Mouse (Mus musculus) intestine, embryonic 14.5 days (tissue): ENCODE data around the gene Defb45. TPM values are rescaled to one million over a fixed set of nuclear protein-coding genes. Genes with fewer than 3 reads are reported as not detected.

Experiments
- ATAC-seq: fragments of 200-750 bp; cut with Nextera tagmentation; replicated peaks from 2 replicates; pipeline ENCODE4 v1.8.0; 2017; ENCODE audit warnings: low read depth, moderate number of reproducible peaks, moderate TSS enrichment, moderate library complexity; ENCODE audit not compliant: low FRiP score, low TSS enrichment
- DNase-seq: peaks from one replicate; pipeline ENCODE4 v3.0.0-alpha.2; 2018; ENCODE audit warnings: low spot score
- H3K27ac ChIP-seq: fragments of 300-500 bp; sonication (generic); 2 replicates; pipeline ENCODE4 v1.5.1; 2014; ENCODE audit warnings: low read depth, mild to moderate bottlenecking, control low read depth
- H3K27me3 ChIP-seq: fragments of 300-500 bp; sonication (generic); replicated peaks from 2 replicates; pipeline ENCODE4 v1.6.1; 2014; ENCODE audit warnings: low read length, control low read depth; ENCODE audit not compliant: control insufficient read depth, insufficient read depth
- H3K36me3 ChIP-seq: fragments of 300-500 bp; sonication (generic); 2 replicates; pipeline ENCODE4 v1.6.1; 2014; ENCODE audit warnings: low read length, control low read depth; ENCODE audit not compliant: control insufficient read depth, insufficient read depth
- H3K4me1 ChIP-seq: fragments of 300-500 bp; sonication (generic); replicated peaks from 2 replicates; pipeline ENCODE4 v1.6.1; 2014; ENCODE audit warnings: low read length, control low read depth, mixed read lengths; ENCODE audit not compliant: control insufficient read depth, insufficient read depth
- H3K4me2 ChIP-seq: fragments of 300-500 bp; sonication (generic); 2 replicates; pipeline ENCODE4 v1.6.1; 2014; ENCODE audit warnings: low read length
- H3K4me3 ChIP-seq: fragments of 300-500 bp; sonication (generic); 2 replicates; pipeline ENCODE4 v1.5.1; 2014; ENCODE audit warnings: low read depth, low read length, control low read depth, mixed read lengths
- H3K9ac ChIP-seq: fragments of 300-500 bp; sonication (generic); 2 replicates; pipeline ENCODE4 v1.6.1; 2014; ENCODE audit warnings: mild to moderate bottlenecking, low read length
- H3K9me3 ChIP-seq: fragments of 300-500 bp; sonication (generic); 2 replicates; pipeline ENCODE4 v1.6.1; 2016; ENCODE audit warnings: low read length, control low read depth; ENCODE audit not compliant: control insufficient read depth
- WGBS: fragments of 180-500 bp; shearing (Covaris S2); extraction: QIAGEN DNeasy Blood & Tissue Kit; methylation state at CpG from one replicate; pipeline ENCODE4 v1.1.7; 2014; 5-methylcytosine and 5-hydroxymethylcytosine counted together
- polyA plus RNA-seq: library from polyadenylated mRNA; unstranded; fragments of >200 nt; fragmentation: Nextera tagmentation; extraction: Ambion mirVana; gene quantifications from 2 replicates; pipeline ENCODE4 v1.2.1, GENCODE M21; 2014

Gene Defb45
- polyA plus RNA-seq, 1 experiment from 2014 or later: not detected

DNA sequence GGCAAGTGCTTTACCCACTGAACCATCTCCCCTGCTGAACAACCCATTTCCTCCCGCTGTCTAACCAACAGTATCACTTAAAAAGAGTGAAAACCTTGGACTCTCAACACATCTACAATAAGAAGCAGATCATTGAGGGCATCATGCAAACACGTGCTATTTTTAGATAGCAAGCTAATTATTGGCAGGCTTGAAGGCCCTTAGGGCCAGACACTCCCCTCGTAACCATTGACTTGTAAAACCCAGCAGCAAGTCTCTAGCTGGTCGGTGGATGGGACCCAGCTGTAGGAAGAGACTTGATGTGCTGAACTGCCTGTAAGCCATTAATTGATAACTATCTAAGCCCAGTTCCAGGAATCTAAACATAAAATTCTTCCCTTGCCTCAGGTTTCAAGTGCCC lies 55.7 kb downstream of the Defb45 start:
- Histone ChIP-seq H3K9ac (no peak overlapping the region), H3K4me1 (no peaks in the 10 kb centered on the region), H3K9me3 (no peaks in the 10 kb centered on the region), H3K27ac (no peak overlapping the region), H3K36me3 (no peaks in the 10 kb centered on the region), H3K4me3 (no peak overlapping the region), H3K27me3 (no peaks in the 10 kb centered on the region), H3K4me2 (no peak overlapping the region)
- WGBS: 67% methylated on average over 4 of the region's 4 CpGs
- ATAC-seq: no peak
- no peak for DNase-seq

Other genes starting within 250 kb of the Defb45 start
- 3.9 and 4.5 TPM in 2 replicates for gene Nrsn2, start 222.8 kb downstream of the Defb45 start, polyA plus RNA-seq
- 12.1 and 13.2 TPM in 2 replicates for gene Sox12, start 201.3 kb downstream of the Defb45 start, polyA plus RNA-seq
- gene Zcchc3, start 184.4 kb downstream of the Defb45 start, polyA plus RNA-seq: 38.2 and 39.1 TPM in 2 replicates
- gene 6820408C15Rik, start 183.8 kb downstream of the Defb45 start, polyA plus RNA-seq: 0.51 and 0.86 TPM in 2 replicates
- not detected in 2 replicates for gene Defb23, start 134.8 kb downstream of the Defb45 start, polyA plus RNA-seq
- not detected in 2 replicates for gene Defb20, start 122.3 kb downstream of the Defb45 start, polyA plus RNA-seq
- gene Defb22, start 109.3 kb downstream of the Defb45 start, polyA plus RNA-seq: not detected in 2 replicates
- not detected in 2 replicates for gene Defb26, start 87.7 kb downstream of the Defb45 start, polyA plus RNA-seq
- gene Defb28, start 81.1 kb downstream of the Defb45 start, polyA plus RNA-seq: not detected in 2 replicates
- gene Defb29, start 59.3 kb downstream of the Defb45 start, polyA plus RNA-seq: not detected in 2 replicates
- gene Gm17416, start 30.1 kb downstream of the Defb45 start, polyA plus RNA-seq: not detected in 2 replicates
- not detected in 2 replicates for gene Defb21, start 26.7 kb downstream of the Defb45 start, polyA plus RNA-seq
- not detected in 2 replicates for gene Defb19, start 19.1 kb downstream of the Defb45 start, polyA plus RNA-seq
- gene Defb36, start 4.9 kb upstream of the Defb45 start, polyA plus RNA-seq: not detected in 2 replicates
- gene Defb25, start 23.7 kb upstream of the Defb45 start, polyA plus RNA-seq: 1.4 and 2.3 TPM in 2 replicates
- 9.6 and 12.9 TPM in 2 replicates for gene Rem1, start 27.6 kb upstream of the Defb45 start, polyA plus RNA-seq
- gene H13, start 70.1 kb upstream of the Defb45 start, polyA plus RNA-seq: 108 and 113 TPM in 2 replicates
- 32.8 and 34.0 TPM in 2 replicates for gene Mcts2, start 87.6 kb upstream of the Defb45 start, polyA plus RNA-seq
- 101 and 109 TPM in 2 replicates for gene Id1, start 136.9 kb upstream of the Defb45 start, polyA plus RNA-seq
- gene Cox4i2, start 154.8 kb upstream of the Defb45 start, polyA plus RNA-seq: 11.0 and 13.1 TPM in 2 replicates
- gene Bcl2l1, start 232.3 kb upstream of the Defb45 start, polyA plus RNA-seq: 75.0 and 76.8 TPM in 2 replicates
- gene Tpx2, start 248.6 kb upstream of the Defb45 start, polyA plus RNA-seq: 88.3 and 95.4 TPM in 2 replicates